Mouse (Mus musculus): ENCODE measurements at regions not wholly inside any gene's neighbourhood (a gene's known extent, or its start where the extent isn't known, plus 50 kb on each side); places are given as distances from the start of the nearest gene placed in this dataset.

DNA sequence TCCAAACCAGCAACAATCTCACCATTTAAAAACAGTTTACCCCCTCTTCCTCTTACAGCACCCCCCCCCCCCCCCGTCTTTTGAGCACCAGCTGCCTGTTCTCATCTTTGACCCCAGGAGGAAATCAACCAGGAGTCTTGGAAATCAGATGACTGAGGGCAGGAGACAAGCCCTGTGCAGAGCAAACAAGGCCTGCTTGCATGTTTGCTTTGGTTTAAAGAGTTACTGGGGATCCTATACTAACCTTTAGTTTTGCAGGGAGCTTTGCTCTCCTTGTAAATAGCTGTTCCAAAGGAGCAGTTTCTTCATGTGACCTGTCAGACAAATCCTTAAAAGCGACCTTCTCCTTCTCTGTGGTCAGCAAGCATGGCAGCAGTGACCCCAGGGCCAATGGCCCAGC lies 88.3 kb upstream of the Teddm2 start:
- TF ChIP-seq CTCF (IDR thresholded peaks at IDR 0.05; ENCODE audit: insufficient read depth, low read depth, low read length): no peak
- no peak for TF ChIP-seq POLR2A (IDR thresholded peaks at IDR 0.05; ENCODE audit: insufficient read depth, low read depth, low read length)
